Mouse (Mus musculus) activated CD4-positive, CD25-positive, alpha-beta regulatory T cell (primary cell): ENCODE measurements around the gene Osmr. TPM values are rescaled to one million over a fixed set of nuclear protein-coding genes. Genes with fewer than 3 reads are reported as not detected.

ENCODE experiments used
- polyA plus RNA-seq, 2 experiments: library from polyadenylated mRNA; unstranded; fragments of 100-300 nt; shearing (Covaris generic); gene quantifications; one replicate each; pipeline ENCODE4 v1.2.1; 2017

Osmr gene
- polyA plus RNA-seq = under 1 TPM; 0.11 to 0.80 TPM

GRCm38 (mm10) chr15:6874601-6875019 is at the start of gene Osmr:
Gene Osmr (minus strand): TSS chr15:6874969.

Other genes starting within 250 kb of the Osmr start
- 10 to 100 TPM; 63.4 to 85.9 TPM for gene Rictor, start 166.6 kb downstream of the Osmr start, polyA plus RNA-seq
- 1 to 10 TPM in 1 of 2 experiments, under 1 TPM in 1; 0.06 to 1.7 TPM for gene Lifr, start 215.6 kb upstream of the Osmr start, polyA plus RNA-seq